Mouse (Mus musculus): ENCODE data around the gene Tenm2. TPM values are rescaled to one million over a fixed set of nuclear protein-coding genes. Genes with fewer than 3 reads are reported as not detected.

The Tenm2 gene
- polyA plus RNA-seq, 1 experiment from 2014 or later = 77.0 TPM

DNA sequence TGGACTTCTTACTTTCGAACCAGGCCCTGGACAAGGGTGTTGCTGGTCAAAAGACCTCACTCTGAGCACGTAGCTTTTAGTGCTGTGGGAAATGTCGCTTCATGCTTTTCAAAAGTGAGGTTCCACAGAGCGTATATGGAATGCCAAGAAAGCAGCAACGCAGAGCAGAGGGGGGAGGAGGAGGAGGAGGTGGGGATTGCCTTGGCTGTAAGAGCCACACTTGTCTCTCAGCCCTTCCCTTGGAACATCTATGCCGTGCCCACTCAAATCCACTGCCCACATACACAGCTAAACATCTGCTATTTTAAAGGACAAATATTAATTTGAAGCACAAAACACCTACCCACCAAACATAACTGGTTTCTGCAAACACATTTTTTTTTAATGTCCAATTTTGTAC, 544.9 kb downstream of the Tenm2 start:
- Histone ChIP-seq H3K9ac (ENCODE audit: low read depth, low read length) (no peak overlapping the region), H3K4me2 (ENCODE audit: low read length) (no peak overlapping the region), H3K4me1 (ENCODE audit: control insufficient read depth, insufficient read depth, low read length) (peaks cover 16% of the 10 kb centered on the region), H3K27ac (ENCODE audit: low read length) (no peak overlapping the region), H3K27me3 (ENCODE audit: control insufficient read depth, insufficient read depth, low read depth, low read length) (no peaks in the 10 kb centered on the region), H3K4me3 (ENCODE audit: low read depth, low read length) (no peak overlapping the region), H3K36me3 (ENCODE audit: control insufficient read depth, insufficient read depth, low read length) (no peaks in the 10 kb centered on the region), H3K9me3 (replicated peaks; ENCODE audit: control insufficient read depth, low read length, poor library complexity, severe bottlenecking) (no peaks in the 10 kb centered on the region)
- WGBS = 62% methylated on average over 6 of the region's 6 CpGs
- no peak for ATAC-seq

DNA sequence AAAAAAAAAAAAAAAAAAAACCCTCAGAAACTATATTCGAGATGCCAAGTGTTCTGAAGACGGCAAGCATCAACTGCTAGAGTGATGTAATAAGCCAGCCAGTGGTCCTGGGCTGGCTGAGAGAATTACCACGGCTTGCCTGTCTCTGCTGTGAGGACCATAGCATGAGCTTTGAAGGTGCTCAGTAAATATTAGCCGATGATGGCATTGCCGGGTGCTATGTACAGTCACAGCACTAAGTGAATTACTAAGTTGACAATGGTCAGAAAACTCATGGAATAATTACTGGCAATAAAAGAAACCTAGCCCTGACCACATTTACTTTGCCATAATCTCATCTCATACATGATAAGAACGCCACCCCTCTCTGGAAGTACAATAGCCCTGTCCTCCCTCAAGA, 549.5 kb downstream of the Tenm2 start:
- Histone ChIP-seq H3K27me3 (ENCODE audit: control insufficient read depth, insufficient read depth, low read depth, low read length) (no peaks in the 10 kb centered on the region), H3K9me3 (replicated peaks; ENCODE audit: control insufficient read depth, low read length, poor library complexity, severe bottlenecking) (no peaks in the 10 kb centered on the region), H3K4me3 (ENCODE audit: low read depth, low read length) (no peak overlapping the region), H3K36me3 (ENCODE audit: control insufficient read depth, insufficient read depth, low read length) (no peaks in the 10 kb centered on the region), H3K27ac (ENCODE audit: low read length) (no peak overlapping the region), H3K9ac (ENCODE audit: low read depth, low read length) (no peak overlapping the region), H3K4me2 (ENCODE audit: low read length) (no peak overlapping the region), H3K4me1 (ENCODE audit: control insufficient read depth, insufficient read depth, low read length) (peaks cover 8% of the 10 kb centered on the region)
- WGBS = 60% methylated on average over 6 of the region's 6 CpGs
- ATAC-seq = no peak

DNA sequence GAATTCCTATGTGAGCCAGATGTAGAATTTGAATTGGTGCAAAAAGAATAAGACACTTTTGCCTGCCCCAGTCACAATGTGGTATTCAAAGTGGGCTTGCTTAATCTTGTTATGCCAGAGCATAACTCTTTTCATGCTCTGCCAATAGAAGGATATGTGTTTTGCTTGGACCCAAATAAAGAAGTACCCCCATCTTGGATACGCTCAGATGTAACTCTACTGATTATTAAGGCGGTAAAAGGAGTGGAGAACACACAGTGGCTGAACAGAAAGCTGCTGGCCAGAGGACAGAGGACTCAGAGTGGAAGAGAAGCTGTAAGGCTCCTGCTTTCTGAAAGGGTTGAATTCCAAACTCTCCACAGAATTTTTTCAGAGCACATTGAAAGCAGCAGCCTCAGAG, 556.4 kb downstream of the Tenm2 start:
- Histone ChIP-seq H3K9me3 (replicated peaks; ENCODE audit: control insufficient read depth, low read length, poor library complexity, severe bottlenecking) (no peaks in the 10 kb centered on the region), H3K4me1 (ENCODE audit: control insufficient read depth, insufficient read depth, low read length) (peaks cover 18% of the 10 kb centered on the region), H3K4me2 (ENCODE audit: low read length) (peak overlapping the region; percentile 55), H3K27me3 (ENCODE audit: control insufficient read depth, insufficient read depth, low read depth, low read length) (no peaks in the 10 kb centered on the region), H3K4me3 (ENCODE audit: low read depth, low read length) (no peak overlapping the region), H3K27ac (ENCODE audit: low read length) (peak overlapping the region; percentile 95), H3K36me3 (ENCODE audit: control insufficient read depth, insufficient read depth, low read length) (no peaks in the 10 kb centered on the region), H3K9ac (ENCODE audit: low read depth, low read length) (no peak overlapping the region)
- no peak for ATAC-seq
- whole genome bisulfite sequencing = 21% methylated on average over 2 of the region's 2 CpGs

DNA sequence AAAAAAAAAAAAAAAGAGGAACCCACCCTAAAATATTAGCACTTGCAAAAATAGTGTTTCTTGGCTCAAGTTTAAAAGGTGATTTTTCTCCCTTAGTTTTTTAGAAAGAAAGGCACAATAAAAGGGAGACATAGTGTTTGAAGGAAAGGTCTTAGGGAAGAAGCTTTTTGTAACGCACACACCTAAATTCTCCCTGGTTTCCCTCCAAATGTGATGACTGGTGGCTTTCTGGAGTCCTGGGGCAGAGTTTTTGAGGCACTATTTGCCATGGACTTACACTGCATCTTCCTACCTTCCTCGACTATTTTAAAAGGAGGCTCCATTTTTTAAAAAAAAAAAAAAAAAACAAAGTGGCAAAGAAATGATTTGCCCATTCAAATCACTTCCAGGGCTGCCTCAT, 557.2 kb downstream of the Tenm2 start:
- H3K4me2 ChIP-seq (ENCODE audit: low read length) = peak overlapping the region; percentile 55
- H3K27me3 ChIP-seq (ENCODE audit: control insufficient read depth, insufficient read depth, low read depth, low read length) = no peaks in the 10 kb centered on the region
- 9% methylated on average over 2 of the region's 2 CpGs for WGBS
- H3K36me3 ChIP-seq (ENCODE audit: control insufficient read depth, insufficient read depth, low read length) = no peaks in the 10 kb centered on the region
- ATAC-seq = no peak
- peaks cover 22% of the 10 kb centered on the region for H3K4me1 ChIP-seq (ENCODE audit: control insufficient read depth, insufficient read depth, low read length)
- H3K27ac ChIP-seq (ENCODE audit: low read length) = peak overlapping the region; percentile 95
- H3K4me3 ChIP-seq (ENCODE audit: low read depth, low read length) = peak overlapping the region; percentile 46
- H3K9ac ChIP-seq (ENCODE audit: low read depth, low read length) = peak overlapping the region; percentile 74
- no peaks in the 10 kb centered on the region for H3K9me3 ChIP-seq (replicated peaks; ENCODE audit: control insufficient read depth, low read length, poor library complexity, severe bottlenecking)

DNA sequence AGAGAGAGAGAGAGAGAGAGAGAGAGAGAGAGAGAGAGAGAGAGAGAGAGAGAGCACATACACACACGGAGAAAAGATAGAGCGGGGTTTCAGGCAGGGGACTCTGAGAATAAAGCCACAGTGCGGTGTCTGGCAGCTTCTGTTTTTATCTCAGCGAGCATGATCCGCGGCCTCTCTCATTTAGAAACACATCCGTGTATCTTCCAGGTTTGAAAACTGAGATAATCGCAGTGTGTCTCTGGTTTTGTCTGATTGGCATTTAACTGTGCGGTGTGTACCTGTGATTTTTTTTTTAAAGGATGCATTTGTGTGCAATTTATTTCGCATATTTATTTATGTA, 557.7 kb downstream of the Tenm2 start:
- H3K27me3 ChIP-seq (ENCODE audit: control insufficient read depth, insufficient read depth, low read depth, low read length) = no peaks in the 10 kb centered on the region
- H3K36me3 ChIP-seq (ENCODE audit: control insufficient read depth, insufficient read depth, low read length) = no peaks in the 10 kb centered on the region
- H3K4me3 ChIP-seq (ENCODE audit: low read depth, low read length) = peak overlapping the region; percentile 46
- H3K27ac ChIP-seq (ENCODE audit: low read length) = peak overlapping the region; percentile 95
- H3K9ac ChIP-seq (ENCODE audit: low read depth, low read length) = peak overlapping the region; percentile 74
- no peaks in the 10 kb centered on the region for H3K9me3 ChIP-seq (replicated peaks; ENCODE audit: control insufficient read depth, low read length, poor library complexity, severe bottlenecking)
- ATAC-seq = peak; percentile 71
- WGBS = 5% methylated on average over 10 of the region's 10 CpGs
- H3K4me2 ChIP-seq (ENCODE audit: low read length) = peak overlapping the region; percentile 55
- H3K4me1 ChIP-seq (ENCODE audit: control insufficient read depth, insufficient read depth, low read length) = peaks cover 26% of the 10 kb centered on the region

DNA sequence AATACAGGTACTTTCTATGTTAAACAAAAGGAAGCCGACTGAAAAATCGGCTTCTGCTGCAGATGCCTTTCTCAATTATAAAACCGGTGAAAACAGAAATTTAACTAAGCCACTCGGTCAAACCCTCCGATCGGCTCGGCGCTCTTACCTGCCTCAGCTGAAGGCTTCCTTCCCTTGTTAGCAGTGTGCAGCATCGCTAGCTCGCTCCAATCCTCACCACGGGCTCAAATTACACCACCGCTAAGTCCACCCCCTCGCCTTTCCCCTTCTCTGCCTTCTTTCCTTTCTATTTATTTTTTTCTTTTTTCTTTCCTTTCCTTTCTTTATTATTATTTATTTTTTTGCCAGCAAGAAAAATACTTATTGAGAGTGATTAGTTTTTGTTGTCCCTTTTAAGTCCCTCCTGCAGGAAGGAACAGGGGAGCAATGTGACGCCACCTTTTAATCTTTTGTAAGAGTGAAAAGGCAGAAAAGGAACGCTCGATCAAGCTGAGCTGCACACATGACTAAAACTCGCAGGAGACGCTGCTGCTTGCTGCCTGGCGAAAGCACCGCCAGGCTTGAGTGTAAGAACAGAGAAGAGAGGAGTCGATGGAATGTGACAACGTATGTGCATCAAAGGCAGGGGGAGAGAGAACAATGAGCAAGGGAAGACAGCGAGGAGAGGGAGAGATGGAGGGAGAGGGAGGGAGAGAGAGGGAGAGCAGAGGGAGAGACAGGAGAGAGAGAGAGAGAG, 558.3 kb downstream of the Tenm2 start:
- Histone ChIP-seq H3K27ac (ENCODE audit: low read length) (peak overlapping the region; percentile 95), H3K27me3 (ENCODE audit: control insufficient read depth, insufficient read depth, low read depth, low read length) (no peaks in the 10 kb centered on the region), H3K4me2 (ENCODE audit: low read length) (peak overlapping the region; percentile 55), H3K9ac (ENCODE audit: low read depth, low read length) (peak overlapping the region; percentile 74), H3K9me3 (replicated peaks; ENCODE audit: control insufficient read depth, low read length, poor library complexity, severe bottlenecking) (no peaks in the 10 kb centered on the region), H3K36me3 (ENCODE audit: control insufficient read depth, insufficient read depth, low read length) (no peaks in the 10 kb centered on the region), H3K4me1 (ENCODE audit: control insufficient read depth, insufficient read depth, low read length) (peaks cover 31% of the 10 kb centered on the region), H3K4me3 (ENCODE audit: low read depth, low read length) (peak overlapping the region; percentile 46)
- WGBS = under 1% methylated on average over 23 of the region's 23 CpGs
- peak; percentile 91 for ATAC-seq

DNA sequence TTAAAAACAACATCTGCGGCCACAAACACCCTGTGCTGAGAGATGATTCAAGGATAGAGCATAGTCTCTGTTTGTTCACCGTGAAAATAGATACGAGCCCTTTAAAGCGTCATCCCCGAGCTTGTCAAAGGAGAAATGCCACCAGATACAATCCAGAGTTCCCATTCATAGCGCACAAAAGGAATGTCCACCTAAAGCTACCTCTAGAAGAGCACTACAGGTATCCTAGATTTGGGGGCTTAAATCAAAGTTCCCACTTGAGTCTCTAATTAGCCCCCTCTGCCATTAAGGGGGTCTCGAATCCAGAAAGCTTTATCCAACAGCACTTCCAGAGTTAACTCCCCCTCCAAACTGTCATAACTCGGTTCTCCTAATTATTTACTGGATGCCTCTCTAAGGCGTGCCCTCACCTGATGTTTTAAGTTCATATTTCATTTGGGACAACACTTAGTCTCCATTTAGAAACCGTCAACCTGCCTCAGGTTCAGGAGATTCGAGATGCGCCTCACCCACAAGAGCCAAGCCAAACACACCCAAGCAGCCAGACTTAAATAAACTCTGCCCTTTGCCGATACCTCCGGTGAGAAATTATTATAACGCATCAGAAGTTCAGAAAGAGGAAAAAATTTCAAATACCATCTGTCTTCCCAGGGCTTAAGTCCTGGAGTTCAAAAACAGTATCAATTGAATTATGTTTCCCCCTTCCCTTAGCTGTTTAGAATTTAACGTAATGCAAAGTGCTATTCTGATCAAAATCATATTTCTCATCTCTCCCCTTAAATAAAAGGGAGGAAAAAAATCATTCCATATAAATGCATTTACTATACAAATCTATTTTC, 559.1 kb downstream of the Tenm2 start:
- 12% methylated on average over 16 of the region's 16 CpGs for WGBS
- H3K27me3 ChIP-seq (ENCODE audit: control insufficient read depth, insufficient read depth, low read depth, low read length) = no peaks in the 10 kb centered on the region
- H3K36me3 ChIP-seq (ENCODE audit: control insufficient read depth, insufficient read depth, low read length) = no peaks in the 10 kb centered on the region
- no peaks in the 10 kb centered on the region for H3K9me3 ChIP-seq (replicated peaks; ENCODE audit: control insufficient read depth, low read length, poor library complexity, severe bottlenecking)
- H3K4me2 ChIP-seq (ENCODE audit: low read length) = peak overlapping the region; percentile 78
- H3K9ac ChIP-seq (ENCODE audit: low read depth, low read length) = peak overlapping the region; percentile 74
- H3K4me1 ChIP-seq (ENCODE audit: control insufficient read depth, insufficient read depth, low read length) = peaks cover 38% of the 10 kb centered on the region
- peak overlapping the region; percentile 95 for H3K27ac ChIP-seq (ENCODE audit: low read length)
- peak overlapping the region; percentile 46 for H3K4me3 ChIP-seq (ENCODE audit: low read depth, low read length)
- no peak for ATAC-seq

DNA sequence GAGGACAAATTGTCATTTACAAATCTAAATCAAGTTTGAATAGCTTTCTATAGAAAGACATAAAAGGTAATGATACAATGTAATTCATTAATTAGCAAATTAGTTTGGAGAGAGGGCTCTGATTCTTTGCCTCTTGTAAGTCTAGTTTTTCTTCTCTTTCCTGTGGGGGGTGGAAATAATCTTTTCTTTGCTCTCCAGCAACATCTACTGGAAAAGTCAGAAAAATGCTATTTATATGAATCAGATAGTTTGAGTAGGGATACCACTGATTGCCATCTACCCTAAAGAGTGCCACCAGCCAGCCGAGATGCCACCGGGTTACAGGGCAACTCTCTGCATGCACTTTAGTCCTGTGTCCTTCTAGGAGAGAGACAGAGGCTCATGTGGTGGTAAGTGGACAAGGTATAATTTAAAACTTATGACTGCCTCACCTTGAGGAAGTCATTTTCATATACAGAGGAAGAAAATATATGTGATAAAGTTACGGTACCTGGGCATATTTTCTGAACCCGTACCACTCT, 560.8 kb downstream of the Tenm2 start:
- Histone ChIP-seq H3K4me2 (ENCODE audit: low read length) (peak overlapping the region; percentile 78), H3K4me1 (ENCODE audit: control insufficient read depth, insufficient read depth, low read length) (peaks cover 42% of the 10 kb centered on the region), H3K4me3 (ENCODE audit: low read depth, low read length) (peak overlapping the region; percentile 46), H3K27me3 (ENCODE audit: control insufficient read depth, insufficient read depth, low read depth, low read length) (no peaks in the 10 kb centered on the region), H3K36me3 (ENCODE audit: control insufficient read depth, insufficient read depth, low read length) (no peaks in the 10 kb centered on the region), H3K9ac (ENCODE audit: low read depth, low read length) (peak overlapping the region; percentile 74), H3K9me3 (replicated peaks; ENCODE audit: control insufficient read depth, low read length, poor library complexity, severe bottlenecking) (no peaks in the 10 kb centered on the region), H3K27ac (ENCODE audit: low read length) (peak overlapping the region; percentile 79)
- WGBS = 70% methylated on average over 4 of the region's 4 CpGs
- ATAC-seq = no peak

DNA sequence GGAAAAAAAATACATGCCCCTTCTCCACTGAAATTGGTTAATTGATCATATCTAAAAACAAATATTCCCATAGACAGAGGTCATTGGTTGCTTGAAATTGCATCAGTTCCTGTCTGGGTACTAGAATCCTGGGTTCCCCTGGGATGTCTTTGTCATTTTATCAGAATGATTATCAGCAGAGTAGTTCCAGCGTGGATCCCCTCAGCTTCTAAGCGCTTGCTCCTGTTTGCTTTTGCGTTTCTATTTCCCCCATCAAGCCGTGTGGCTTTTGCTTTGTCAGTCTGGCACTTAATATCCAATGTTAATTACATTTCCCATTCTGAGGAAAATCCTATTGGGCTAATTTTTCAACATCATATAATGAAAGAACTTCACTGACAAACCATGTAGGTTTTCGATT, 561.6 kb downstream of the Tenm2 start:
- Histone ChIP-seq H3K27ac (ENCODE audit: low read length) (peak overlapping the region; percentile 61), H3K9ac (ENCODE audit: low read depth, low read length) (peak overlapping the region; percentile 42; the same call in 1 of the 2 replicates), H3K27me3 (ENCODE audit: control insufficient read depth, insufficient read depth, low read depth, low read length) (no peaks in the 10 kb centered on the region), H3K36me3 (ENCODE audit: control insufficient read depth, insufficient read depth, low read length) (no peaks in the 10 kb centered on the region), H3K4me3 (ENCODE audit: low read depth, low read length) (peak overlapping the region; percentile 23), H3K4me2 (ENCODE audit: low read length) (peak overlapping the region; percentile 49), H3K9me3 (replicated peaks; ENCODE audit: control insufficient read depth, low read length, poor library complexity, severe bottlenecking) (no peaks in the 10 kb centered on the region), H3K4me1 (ENCODE audit: control insufficient read depth, insufficient read depth, low read length) (peaks cover 37% of the 10 kb centered on the region)
- 29% methylated on average over 5 of the region's 5 CpGs for whole genome bisulfite sequencing
- no peak for ATAC-seq
